Comparison of ENCODE assay signal across 23 mouse cellular contexts in genomic region chr5:141382246-141382835, GRCm38 (mm10).
A peak's percentile ranks its signal among the peaks of the same experiment; 100 is the strongest.
DNase-seq lines count a peak whose midpoint lies in the region; ATAC-seq and TF ChIP-seq lines count a peak whose summit lies in the region.
"Had no signal": no experiment of that assay in that cellular context is flagged by ENCODE, and none has a peak within 500 bp of the region (broad histone marks: within the 10 kb centered on the region; RNA-seq: fewer than 3 reads in every experiment).

No protein-coding gene starts in this region.

- TF ChIP-seq CTCF in liver, postnatal 0 days (IDR thresholded peaks at IDR 0.05; ENCODE audit: low read depth), result no peak

- H3K9ac ChIP-seq in liver, postnatal 0 days (replicated peaks), result no peak overlapping the region
- H3K9ac ChIP-seq in liver, embryonic 12.5 days, result no peak overlapping the region
- H3K9ac ChIP-seq in midbrain, embryonic 13.5 days (replicated peaks), result no peak overlapping the region
- H3K9ac ChIP-seq in midbrain, embryonic 15.5 days, result no peak overlapping the region
- H3K9ac ChIP-seq: embryonic facial prominence, embryonic 13.5 days; heart, embryonic 15.5 days; hindbrain, embryonic 14.5 days had no signal

- H3K4me1 ChIP-seq in liver, postnatal 0 days (ENCODE audit: insufficient read depth), result peaks cover 9% of the 10 kb centered on the region
- no peaks in the 10 kb centered on the region for H3K4me1 ChIP-seq in liver, embryonic 12.5 days
- peaks cover 25% of the 10 kb centered on the region for H3K4me1 ChIP-seq in midbrain, embryonic 13.5 days (replicated peaks)
- H3K4me1 ChIP-seq in midbrain, embryonic 15.5 days, result peaks cover 16% of the 10 kb centered on the region

- no peak overlapping the region for H3K4me3 ChIP-seq in liver, postnatal 0 days (ENCODE audit: low read depth, low read length)
- no peak overlapping the region for H3K4me3 ChIP-seq in liver, embryonic 12.5 days
- H3K4me3 ChIP-seq in midbrain, embryonic 13.5 days (replicated peaks), result no peak overlapping the region
- no peak overlapping the region for H3K4me3 ChIP-seq in midbrain, embryonic 15.5 days
- H3K4me3 ChIP-seq: embryonic facial prominence, embryonic 13.5 days; forebrain, embryonic 10.5 days; gastrocnemius, adult 2 months; heart, adult 2 months; heart, embryonic 15.5 days; hindbrain, embryonic 10.5 days had no signal

- TF ChIP-seq EP300 in liver, postnatal 0 days (IDR thresholded peaks at IDR 0.05; ENCODE audit: low read depth), result no peak

- H3K27me3 ChIP-seq in liver, postnatal 0 days (ENCODE audit: insufficient read depth, low read length), result no peaks in the 10 kb centered on the region
- H3K27me3 ChIP-seq in liver, embryonic 12.5 days (replicated peaks), result no peaks in the 10 kb centered on the region
- H3K27me3 ChIP-seq in midbrain, embryonic 13.5 days, result no peaks in the 10 kb centered on the region
- no peaks in the 10 kb centered on the region for H3K27me3 ChIP-seq in midbrain, embryonic 15.5 days (replicated peaks)
- H3K27me3 ChIP-seq: embryonic facial prominence, embryonic 13.5 days; heart, embryonic 15.5 days had no signal

- no peak overlapping the region for H3K4me2 ChIP-seq in liver, postnatal 0 days (ENCODE audit: low read depth, low read length)
- no peak overlapping the region for H3K4me2 ChIP-seq in liver, embryonic 12.5 days
- no peak overlapping the region for H3K4me2 ChIP-seq in midbrain, embryonic 13.5 days (replicated peaks)
- H3K4me2 ChIP-seq in midbrain, embryonic 15.5 days, result no peak overlapping the region
- H3K4me2 ChIP-seq: embryonic facial prominence, embryonic 13.5 days; heart, embryonic 11.5 days; heart, embryonic 15.5 days; hindbrain, embryonic 14.5 days had no signal

- WGBS in liver, postnatal 0 days (ENCODE audit: insufficient replicate concordance), result 75% methylated on average over 5 of the region's 5 CpGs
- 72% methylated on average over 5 of the region's 5 CpGs for WGBS in liver, embryonic 12.5 days (ENCODE audit: insufficient replicate concordance)
- 66% methylated on average over 5 of the region's 5 CpGs for WGBS in midbrain, embryonic 13.5 days
- 59% methylated on average over 5 of the region's 5 CpGs for WGBS in midbrain, embryonic 15.5 days

- no peaks in the 10 kb centered on the region for H3K36me3 ChIP-seq in liver, postnatal 0 days (replicated peaks; ENCODE audit: insufficient read depth, low read length)
- H3K36me3 ChIP-seq in liver, embryonic 12.5 days, result no peaks in the 10 kb centered on the region
- no peaks in the 10 kb centered on the region for H3K36me3 ChIP-seq in midbrain, embryonic 13.5 days
- H3K36me3 ChIP-seq in midbrain, embryonic 15.5 days (replicated peaks), result no peaks in the 10 kb centered on the region
- H3K36me3 ChIP-seq: embryonic facial prominence, embryonic 13.5 days; forebrain, embryonic 10.5 days; heart, embryonic 15.5 days; hindbrain, embryonic 10.5 days had no signal

- peak overlapping the region; percentile 22; the same call in 1 of the 2 replicates for H3K27ac ChIP-seq in liver, postnatal 0 days (ENCODE audit: low read depth)
- H3K27ac ChIP-seq in liver, embryonic 12.5 days, result no peak overlapping the region
- no peak overlapping the region for H3K27ac ChIP-seq in midbrain, embryonic 13.5 days
- H3K27ac ChIP-seq in midbrain, embryonic 15.5 days, result no peak overlapping the region
- H3K27ac ChIP-seq: embryonic facial prominence, embryonic 13.5 days; forebrain, embryonic 10.5 days; gastrocnemius, adult 2 months; heart, adult 2 months; heart, embryonic 15.5 days; hindbrain, embryonic 10.5 days; hindbrain, embryonic 14.5 days had no signal

- DNase-seq in heart, adult 11 months, result peak; percentile 28
- no peak for DNase-seq in heart, postnatal 4 days
- no peak for DNase-seq in liver, postnatal 0 days
- peak; percentile 63 for DNase-seq in fat pad, adult 2 months (ENCODE audit: extremely low read depth, low read depth, low spot score)
- DNase-seq in cerebellum, adult 11 months, result no peak
- DNase-seq: adrenal gland, adult 8-10 months; cerebellum, adult 18-20 months; cerebellum, adult 9-11 months; cerebellum, postnatal 36 days; gastrocnemius, adult 2 months; gastrocnemius, postnatal 25 days; heart, adult 2 months; heart, postnatal 14 days had no signal

- no peaks in the 10 kb centered on the region for H3K9me3 ChIP-seq in liver, postnatal 0 days (ENCODE audit: low read length)
- H3K9me3 ChIP-seq in liver, embryonic 12.5 days (replicated peaks), result no peaks in the 10 kb centered on the region
- H3K9me3 ChIP-seq in midbrain, embryonic 13.5 days, result no peaks in the 10 kb centered on the region
- H3K9me3 ChIP-seq in midbrain, embryonic 15.5 days, result no peaks in the 10 kb centered on the region
- H3K9me3 ChIP-seq: embryonic facial prominence, embryonic 13.5 days; forebrain, embryonic 10.5 days; heart, embryonic 15.5 days; hindbrain, embryonic 10.5 days had no signal

- ATAC-seq in liver, postnatal 0 days, result no peak
- ATAC-seq in liver, embryonic 12.5 days, result no peak
- ATAC-seq in midbrain, embryonic 13.5 days, result 0 out of 2 replicates have a peak, but pooled peaks have one; percentile 27
- no peak for ATAC-seq in midbrain, embryonic 15.5 days (replicated peaks)
- ATAC-seq: forebrain, embryonic 14.5 days had no signal

Comparison
In these comparisons a context has a peak if more than half of its experiments do, and no peak if none do; other contexts are left out.
1. DNase-seq: peak in heart, adult 11 months (single experiment) and fat pad, adult 2 months (single experiment); none in heart, postnatal 4 days (single experiment), liver, postnatal 0 days (single experiment) and cerebellum, adult 11 months (single experiment).